Mouse (Mus musculus): Measurements from ENCODE around the gene Cpa4. TPM values are rescaled to one million over a fixed set of nuclear protein-coding genes. Genes with fewer than 3 reads are reported as not detected.

Gene Cpa4
- polyA plus RNA-seq, 1 experiment from 2014 or later, result 0.84 TPM

DNA sequence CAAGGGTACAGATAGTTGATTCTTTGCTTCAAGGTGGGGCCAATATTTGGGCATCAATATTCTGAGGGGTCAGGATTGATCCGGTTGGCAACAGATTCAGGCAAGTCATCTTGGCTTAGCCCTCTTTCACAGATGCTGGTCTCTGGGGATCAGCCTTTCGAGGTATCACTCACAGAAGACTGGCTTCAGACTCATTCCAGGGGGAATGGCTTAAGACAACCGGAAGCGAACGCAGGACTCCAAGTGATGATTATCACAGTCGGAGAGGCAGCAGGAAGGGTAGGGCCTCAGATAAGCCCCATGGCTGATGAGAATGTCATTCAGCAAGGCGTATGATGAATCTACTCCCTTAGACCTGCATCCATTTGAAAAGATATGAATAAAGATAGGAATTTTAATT lies 26.2 kb downstream of the Cpa4 start:
- no peaks in the 10 kb centered on the region for H3K36me3 ChIP-seq (ENCODE audit: control insufficient read depth, insufficient read depth, low read length)
- no peak overlapping the region for H3K4me3 ChIP-seq (ENCODE audit: low read length)
- ATAC-seq, result no peak
- WGBS, result 73% methylated on average over 7 of the region's 7 CpGs
- no peaks in the 10 kb centered on the region; the same call in 1 of the 2 replicates for H3K4me1 ChIP-seq (ENCODE audit: control insufficient read depth, insufficient read depth, low read depth, low read length)
- no peaks in the 10 kb centered on the region for H3K9me3 ChIP-seq (ENCODE audit: control insufficient read depth, low read length)
- no peak overlapping the region for H3K27ac ChIP-seq (ENCODE audit: low read depth, low read length)
- H3K4me2 ChIP-seq (ENCODE audit: low read length), result no peak overlapping the region
- no peaks in the 10 kb centered on the region for H3K27me3 ChIP-seq (replicated peaks; ENCODE audit: control insufficient read depth, insufficient read depth, low read length)
- H3K9ac ChIP-seq (ENCODE audit: low read depth, low read length), result no peak overlapping the region

DNA sequence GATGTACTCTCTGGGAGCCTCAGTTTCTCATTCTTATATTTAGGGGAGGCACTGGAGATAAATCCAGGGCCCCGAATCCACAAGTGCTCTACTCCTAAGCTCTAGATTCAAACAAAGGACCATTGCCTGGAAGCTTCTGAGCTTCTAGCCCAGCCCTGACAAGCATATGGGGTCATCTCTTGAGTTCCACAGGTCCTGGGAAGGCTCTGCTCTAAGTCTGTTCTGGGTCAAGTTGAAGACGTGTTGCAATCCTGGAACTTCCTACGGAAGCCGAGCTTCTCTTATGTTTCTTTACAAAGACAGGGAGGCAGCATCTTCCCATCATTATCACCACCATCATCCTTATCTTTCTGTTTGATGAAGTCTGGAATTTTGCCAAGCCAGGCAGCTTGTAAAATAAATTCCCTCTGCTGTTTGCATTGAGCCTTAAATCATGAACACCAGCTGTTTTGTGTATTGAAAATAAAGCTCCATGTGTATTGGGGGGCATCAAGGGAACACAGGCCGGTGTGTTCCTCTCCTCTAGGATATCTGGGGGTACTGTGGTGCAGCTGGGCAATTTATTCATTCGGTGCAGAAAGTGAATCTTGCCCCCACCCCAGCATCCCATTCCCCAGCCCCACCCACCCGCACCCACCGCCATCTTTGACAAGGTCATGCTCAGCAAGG lies 28.2 kb downstream of the Cpa4 start:
- 83% methylated on average over 8 of the region's 8 CpGs for WGBS
- no peak overlapping the region for H3K9ac ChIP-seq (ENCODE audit: low read depth, low read length)
- H3K4me3 ChIP-seq (ENCODE audit: low read length), result no peak overlapping the region
- no peaks in the 10 kb centered on the region for H3K27me3 ChIP-seq (replicated peaks; ENCODE audit: control insufficient read depth, insufficient read depth, low read length)
- no peak overlapping the region for H3K4me2 ChIP-seq (ENCODE audit: low read length)
- no peaks in the 10 kb centered on the region for H3K9me3 ChIP-seq (ENCODE audit: control insufficient read depth, low read length)
- no peaks in the 10 kb centered on the region for H3K36me3 ChIP-seq (ENCODE audit: control insufficient read depth, insufficient read depth, low read length)
- ATAC-seq, result no peak
- no peaks in the 10 kb centered on the region; the same call in 1 of the 2 replicates for H3K4me1 ChIP-seq (ENCODE audit: control insufficient read depth, insufficient read depth, low read depth, low read length)
- no peak overlapping the region for H3K27ac ChIP-seq (ENCODE audit: low read depth, low read length)

DNA sequence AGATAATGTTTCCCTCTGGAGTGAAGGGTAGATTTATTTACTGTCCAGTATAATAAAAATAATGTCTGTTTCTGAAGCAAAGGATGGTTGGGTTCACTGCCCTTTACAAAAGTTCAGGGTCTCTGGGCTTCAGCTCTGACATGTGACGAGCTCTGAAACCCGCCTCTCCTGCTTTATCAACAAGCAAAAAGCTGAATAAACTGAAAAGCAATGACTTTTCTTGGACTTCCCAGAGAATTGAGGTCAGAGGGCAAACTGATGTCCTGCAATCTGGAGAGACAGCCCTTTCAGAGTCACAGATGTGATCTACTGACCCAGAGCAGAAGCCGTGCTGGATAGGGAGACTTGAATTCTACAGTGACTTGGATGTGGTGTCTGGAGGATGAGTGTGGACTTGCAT lies 31.9 kb downstream of the Cpa4 start:
- Histone ChIP-seq H3K36me3 (ENCODE audit: control insufficient read depth, insufficient read depth, low read length) (no peaks in the 10 kb centered on the region), H3K4me1 (ENCODE audit: control insufficient read depth, insufficient read depth, low read depth, low read length) (no peaks in the 10 kb centered on the region), H3K9me3 (ENCODE audit: control insufficient read depth, low read length) (no peaks in the 10 kb centered on the region), H3K9ac (ENCODE audit: low read depth, low read length) (no peak overlapping the region), H3K27ac (ENCODE audit: low read depth, low read length) (no peak overlapping the region), H3K4me2 (ENCODE audit: low read length) (no peak overlapping the region), H3K4me3 (ENCODE audit: low read length) (no peak overlapping the region), H3K27me3 (replicated peaks; ENCODE audit: control insufficient read depth, insufficient read depth, low read length) (no peaks in the 10 kb centered on the region)
- ATAC-seq, result no peak
- 65% methylated on average over 3 of the region's 3 CpGs for WGBS

DNA sequence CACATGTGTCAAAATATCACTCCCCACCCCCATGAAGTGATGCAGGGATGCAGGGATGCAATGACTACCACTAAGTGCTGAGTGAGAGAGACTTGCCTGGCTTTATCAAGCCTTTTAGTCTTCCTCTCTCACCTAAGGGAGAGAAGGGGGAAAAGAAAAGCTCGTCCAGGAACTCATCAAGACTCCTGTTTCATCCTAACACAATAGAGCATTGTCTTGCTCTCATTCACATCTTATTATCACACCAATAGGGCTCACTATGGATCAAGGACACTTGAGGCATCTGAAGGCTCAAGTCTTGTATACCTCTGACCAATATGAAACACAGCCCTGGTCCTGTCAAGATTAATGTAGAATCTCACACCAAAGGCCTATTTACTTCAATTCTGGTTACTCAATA lies 32.8 kb downstream of the Cpa4 start:
- H3K4me1 ChIP-seq (ENCODE audit: control insufficient read depth, insufficient read depth, low read depth, low read length), result no peaks in the 10 kb centered on the region
- H3K4me2 ChIP-seq (ENCODE audit: low read length), result no peak overlapping the region
- H3K27ac ChIP-seq (ENCODE audit: low read depth, low read length), result no peak overlapping the region
- H3K36me3 ChIP-seq (ENCODE audit: control insufficient read depth, insufficient read depth, low read length), result no peaks in the 10 kb centered on the region
- ATAC-seq, result no peak
- no peak overlapping the region for H3K4me3 ChIP-seq (ENCODE audit: low read length)
- no peaks in the 10 kb centered on the region for H3K27me3 ChIP-seq (replicated peaks; ENCODE audit: control insufficient read depth, insufficient read depth, low read length)
- 67% methylated on average over 1 of the region's 1 CpGs for WGBS
- H3K9ac ChIP-seq (ENCODE audit: low read depth, low read length), result no peak overlapping the region
- no peaks in the 10 kb centered on the region for H3K9me3 ChIP-seq (ENCODE audit: control insufficient read depth, low read length)

DNA sequence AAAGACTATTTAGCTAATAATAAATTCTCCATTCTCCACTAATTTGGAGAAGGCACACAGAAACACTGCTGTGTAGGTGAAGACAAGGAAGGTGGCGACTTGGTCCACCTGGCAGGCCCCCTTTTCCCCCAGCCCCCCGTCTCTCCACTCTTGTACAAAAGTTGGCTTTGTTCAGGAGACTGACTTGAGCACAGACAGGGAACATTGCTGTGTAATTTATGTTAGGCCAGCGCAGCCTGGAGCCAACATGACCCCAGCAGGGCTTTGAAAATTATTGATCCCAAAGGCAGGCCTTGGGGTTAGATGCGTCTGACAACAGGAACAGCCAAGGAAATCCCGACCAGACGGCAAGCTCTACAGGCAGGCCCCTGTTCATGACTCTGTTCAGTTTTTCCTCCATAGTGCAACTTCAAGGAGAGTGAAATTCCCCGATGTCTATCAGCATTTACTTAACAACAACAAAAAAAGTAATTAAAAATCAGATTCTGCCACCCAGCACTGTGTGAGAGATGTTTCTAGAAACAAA lies 36.2 kb downstream of the Cpa4 start:
- no peak for ATAC-seq
- H3K4me3 ChIP-seq (ENCODE audit: low read length), result no peak overlapping the region
- no peak overlapping the region for H3K9ac ChIP-seq (ENCODE audit: low read depth, low read length)
- H3K4me2 ChIP-seq (ENCODE audit: low read length), result no peak overlapping the region
- no peaks in the 10 kb centered on the region for H3K4me1 ChIP-seq (ENCODE audit: control insufficient read depth, insufficient read depth, low read depth, low read length)
- 68% methylated on average over 7 of the region's 7 CpGs for WGBS
- no peak overlapping the region for H3K27ac ChIP-seq (ENCODE audit: low read depth, low read length)
- no peaks in the 10 kb centered on the region for H3K27me3 ChIP-seq (replicated peaks; ENCODE audit: control insufficient read depth, insufficient read depth, low read length)
- no peaks in the 10 kb centered on the region for H3K9me3 ChIP-seq (ENCODE audit: control insufficient read depth, low read length)
- no peaks in the 10 kb centered on the region for H3K36me3 ChIP-seq (ENCODE audit: control insufficient read depth, insufficient read depth, low read length)

DNA sequence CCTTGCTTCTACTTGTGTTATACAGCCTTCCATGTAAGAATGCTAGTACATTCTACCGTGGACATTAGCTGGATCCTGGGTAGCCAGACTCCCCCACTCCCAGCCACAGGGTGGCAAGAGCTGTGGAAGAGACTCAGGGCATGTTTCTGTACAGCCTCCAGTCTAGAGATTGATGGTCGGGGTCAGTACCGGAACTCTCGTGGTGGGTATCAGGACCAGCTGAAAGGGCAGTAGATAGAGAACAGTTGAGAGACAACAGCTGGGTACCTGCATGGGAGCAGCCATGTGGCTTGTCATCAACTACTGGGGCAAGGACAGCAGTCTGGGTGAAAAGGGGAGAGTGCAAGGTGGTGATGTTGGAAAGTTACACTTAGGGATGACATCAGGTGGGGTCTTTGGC lies 36.9 kb downstream of the Cpa4 start:
- WGBS, result 95% methylated on average over 4 of the region's 4 CpGs
- no peak overlapping the region for H3K4me2 ChIP-seq (ENCODE audit: low read length)
- no peak for ATAC-seq
- no peaks in the 10 kb centered on the region for H3K9me3 ChIP-seq (ENCODE audit: control insufficient read depth, low read length)
- no peaks in the 10 kb centered on the region for H3K36me3 ChIP-seq (ENCODE audit: control insufficient read depth, insufficient read depth, low read length)
- no peaks in the 10 kb centered on the region for H3K4me1 ChIP-seq (ENCODE audit: control insufficient read depth, insufficient read depth, low read depth, low read length)
- no peak overlapping the region for H3K4me3 ChIP-seq (ENCODE audit: low read length)
- H3K27ac ChIP-seq (ENCODE audit: low read depth, low read length), result no peak overlapping the region
- H3K9ac ChIP-seq (ENCODE audit: low read depth, low read length), result no peak overlapping the region
- no peaks in the 10 kb centered on the region for H3K27me3 ChIP-seq (replicated peaks; ENCODE audit: control insufficient read depth, insufficient read depth, low read length)

DNA sequence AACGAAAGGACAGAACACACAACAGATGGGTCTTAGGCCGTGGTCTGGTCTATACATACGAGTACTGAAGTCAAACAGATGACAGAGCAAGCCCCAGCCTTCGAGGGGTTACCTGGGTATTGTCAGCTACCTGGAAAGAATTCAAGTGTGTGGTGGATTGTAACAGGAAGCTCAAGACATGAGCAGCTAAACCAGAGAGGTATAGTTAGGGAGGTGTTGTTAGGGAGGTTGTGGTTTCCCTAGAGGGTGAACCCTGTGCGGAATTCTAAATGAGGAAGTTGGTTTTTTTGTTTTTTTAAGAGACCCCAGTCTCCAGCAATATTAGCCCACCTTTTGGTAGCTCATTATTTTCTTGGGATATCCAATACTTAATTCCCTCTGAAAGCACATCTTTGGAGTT lies 37.5 kb downstream of the Cpa4 start:
- Histone ChIP-seq H3K9me3 (ENCODE audit: control insufficient read depth, low read length) (no peaks in the 10 kb centered on the region), H3K9ac (ENCODE audit: low read depth, low read length) (no peak overlapping the region), H3K4me1 (ENCODE audit: control insufficient read depth, insufficient read depth, low read depth, low read length) (no peaks in the 10 kb centered on the region), H3K27me3 (replicated peaks; ENCODE audit: control insufficient read depth, insufficient read depth, low read length) (no peaks in the 10 kb centered on the region), H3K36me3 (ENCODE audit: control insufficient read depth, insufficient read depth, low read length) (no peaks in the 10 kb centered on the region), H3K4me3 (ENCODE audit: low read length) (no peak overlapping the region), H3K4me2 (ENCODE audit: low read length) (no peak overlapping the region), H3K27ac (ENCODE audit: low read depth, low read length) (no peak overlapping the region)
- no peak for ATAC-seq
- 90% methylated on average over 5 of the region's 5 CpGs for WGBS

DNA sequence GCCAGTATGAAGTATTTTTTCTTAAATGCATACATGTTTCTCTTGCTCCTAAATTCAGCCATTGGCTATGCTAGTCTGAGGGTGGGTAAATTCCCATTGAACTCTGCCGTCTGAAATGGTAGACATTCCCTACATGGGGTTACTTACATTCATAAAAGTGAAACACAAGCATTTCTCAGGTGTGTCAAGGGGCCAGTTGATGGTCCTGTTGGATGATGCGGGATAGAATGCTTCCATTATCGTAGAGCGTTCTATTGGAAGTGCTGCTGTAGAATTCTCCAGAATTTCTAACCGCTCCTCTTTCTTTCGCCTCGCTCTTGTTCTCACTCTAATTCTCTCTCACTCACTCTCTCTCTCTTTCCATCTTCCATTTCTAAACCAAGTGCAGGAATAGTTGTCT lies 42.5 kb downstream of the Cpa4 start, which contains the start of gene Cpa5:
Gene Cpa5 (plus strand): TSS at position 301 of the 400 bp plus-strand sequence.
- Histone ChIP-seq H3K27ac (ENCODE audit: low read depth, low read length) (no peak within 1 kb of the TSS), H3K4me1 (ENCODE audit: control insufficient read depth, insufficient read depth, low read depth, low read length) (no peaks in the 10 kb centered on the region), H3K9me3 (ENCODE audit: control insufficient read depth, low read length) (no peaks in the 10 kb centered on the region), H3K36me3 (ENCODE audit: control insufficient read depth, insufficient read depth, low read length) (no peaks in the 10 kb centered on the region), H3K9ac (ENCODE audit: low read depth, low read length) (no peak within 1 kb of the TSS), H3K4me3 (ENCODE audit: low read length) (no peak within 1 kb of the TSS), H3K4me2 (ENCODE audit: low read length) (no peak within 1 kb of the TSS), H3K27me3 (replicated peaks; ENCODE audit: control insufficient read depth, insufficient read depth, low read length) (0 out of 2 replicates have a peak, but pooled peaks cover 2% of the 10 kb centered on the region)
- WGBS, result 84% methylated on average over 7 of the region's 7 CpGs
- ATAC-seq, result no peak

DNA sequence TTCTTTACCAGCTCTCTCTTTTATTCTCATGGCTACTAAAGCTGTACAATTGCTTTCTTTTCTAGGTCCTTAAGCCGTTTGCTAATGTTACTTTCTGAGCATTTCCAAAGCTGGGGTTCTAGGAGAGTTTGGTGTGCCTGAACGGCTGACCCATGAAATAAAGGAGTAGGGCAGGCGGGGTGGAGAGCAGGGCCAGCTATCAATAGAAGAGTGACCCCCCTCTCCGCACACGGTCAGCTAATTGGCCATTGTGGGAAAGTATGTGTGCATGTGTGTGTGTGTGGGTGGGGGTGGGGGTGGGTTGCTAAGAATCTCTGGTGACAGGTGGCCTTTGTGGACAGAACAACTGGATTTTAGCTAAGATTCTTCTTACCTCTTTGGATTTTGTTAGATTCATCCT lies 43.0 kb downstream of the Cpa4 start:
- 0 out of 2 replicates have a peak, but pooled peaks cover 2% of the 10 kb centered on the region for H3K27me3 ChIP-seq (replicated peaks; ENCODE audit: control insufficient read depth, insufficient read depth, low read length)
- H3K4me3 ChIP-seq (ENCODE audit: low read length), result no peak overlapping the region
- no peaks in the 10 kb centered on the region for H3K36me3 ChIP-seq (ENCODE audit: control insufficient read depth, insufficient read depth, low read length)
- H3K4me1 ChIP-seq (ENCODE audit: control insufficient read depth, insufficient read depth, low read depth, low read length), result peaks cover 4% of the 10 kb centered on the region; the same call in 1 of the 2 replicates
- no peak overlapping the region for H3K27ac ChIP-seq (ENCODE audit: low read depth, low read length)
- no peaks in the 10 kb centered on the region for H3K9me3 ChIP-seq (ENCODE audit: control insufficient read depth, low read length)
- H3K4me2 ChIP-seq (ENCODE audit: low read length), result no peak overlapping the region
- no peak overlapping the region for H3K9ac ChIP-seq (ENCODE audit: low read depth, low read length)
- 28% methylated on average over 5 of the region's 5 CpGs for WGBS
- no peak for ATAC-seq

All from hindbrain, embryonic 16.5 days (tissue).